Mouse (Mus musculus) heart, embryonic 10.5 days (tissue): ENCODE measurements at regions not wholly inside any gene's neighbourhood (a gene's known extent, or its start where the extent isn't known, plus 50 kb on each side); places are given as distances from the start of the nearest gene placed in this dataset.

Experiments
- DNase-seq: peaks from one replicate; pipeline ENCODE4 v3.0.0-alpha.2; 2017; ENCODE audit warnings: low spot score
- H3K27ac ChIP-seq: fragments of 300-500 bp; sonication (generic); 2 replicates; pipeline ENCODE4 v1.5.1; 2016; ENCODE audit warnings: mild to moderate bottlenecking
- H3K27me3 ChIP-seq: fragments of 300-500 bp; sonication (generic); 2 replicates; pipeline ENCODE4 v1.6.1; 2016; ENCODE audit warnings: mild to moderate bottlenecking; ENCODE audit not compliant: poor library complexity, insufficient read depth, severe bottlenecking
- H3K36me3 ChIP-seq: fragments of 300-500 bp; sonication (generic); 2 replicates; pipeline ENCODE4 v1.6.1; 2016; ENCODE audit warnings: mild to moderate bottlenecking, moderate library complexity
- H3K4me1 ChIP-seq: fragments of 300-500 bp; sonication (generic); 2 replicates; pipeline ENCODE4 v1.6.1; 2016; ENCODE audit warnings: mild to moderate bottlenecking
- H3K4me3 ChIP-seq: fragments of 300-500 bp; sonication (generic); 2 replicates; pipeline ENCODE4 v1.5.1; 2016; ENCODE audit warnings: mild to moderate bottlenecking, moderate library complexity
- H3K9me3 ChIP-seq: fragments of 300-500 bp; sonication (generic); 2 replicates; pipeline ENCODE4 v1.6.1; 2016; ENCODE audit warnings: mild to moderate bottlenecking, moderate library complexity
- WGBS: fragments of 180-500 bp; shearing (Covaris S2); methylation state at CpG from one replicate; pipeline ENCODE4 v1.1.7; 2016; 5-methylcytosine and 5-hydroxymethylcytosine counted together

- no peaks in the 10 kb centered on the region for H3K36me3 ChIP-seq
- no peaks in the 10 kb centered on the region for H3K9me3 ChIP-seq
- H3K27me3 ChIP-seq: no peaks in the 10 kb centered on the region
- H3K27ac ChIP-seq: no peak overlapping the region
- H3K4me1 ChIP-seq: peaks cover 13% of the 10 kb centered on the region; the same call in 1 of the 2 replicates
- no peak for DNase-seq
- 90% methylated on average over 8 of the region's 8 CpGs for WGBS
- H3K4me3 ChIP-seq: no peak overlapping the region
Measured at GRCm38 (mm10) chr8:46420476-46420875, 50.4 kb upstream of the Acsl1 start.
